Mouse (Mus musculus): ENCODE measurements at regions not wholly inside any gene's neighbourhood (a gene's known extent, or its start where the extent isn't known, plus 50 kb on each side); places are given as distances from the start of the nearest gene placed in this dataset.

DNA sequence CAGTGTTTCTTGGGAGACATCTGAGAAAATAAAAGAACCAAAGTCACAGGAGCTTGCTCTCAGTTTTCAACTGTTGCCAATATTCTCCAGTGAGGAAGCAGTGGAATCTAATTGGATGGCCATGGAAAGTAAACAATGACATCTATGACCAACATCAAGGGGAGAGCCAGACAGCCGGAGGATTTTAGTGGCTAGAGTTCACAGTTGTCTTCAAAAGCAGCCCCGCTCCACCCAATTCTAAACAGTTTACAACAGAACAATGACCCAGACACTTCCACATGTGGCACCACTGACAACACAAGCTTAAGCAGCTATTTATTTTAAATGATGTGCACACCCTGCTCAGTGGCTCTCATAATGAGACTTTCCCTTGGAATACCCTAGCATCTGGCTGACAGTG, 317.5 kb upstream of the Isx start:
- no peak for TF ChIP-seq CTCF (IDR thresholded peaks at IDR 0.05)
- TF ChIP-seq EP300 (IDR thresholded peaks at IDR 0.05): no peak
